Mouse (Mus musculus) C2C12 (cell line): Measurements from ENCODE around the gene Rap1gds1.

Experiments
- CEBPB ChIP-seq: IDR thresholded peaks from one replicate; pipeline ENCODE4 v1.6.1; 2011; ENCODE audit warnings: low read depth, mild to moderate bottlenecking, control low read depth, moderate library complexity
- CTCF ChIP-seq: IDR thresholded peaks from one replicate; pipeline ENCODE4 v1.5.1; 2011; ENCODE audit not compliant: control insufficient read depth, insufficient read depth, insufficient read length
- MAX ChIP-seq: IDR thresholded peaks from one replicate; pipeline ENCODE4 v1.6.1; 2011; ENCODE audit warnings: mild to moderate bottlenecking, control low read depth
- MYOD1 ChIP-seq: IDR thresholded peaks from one replicate; pipeline ENCODE4 v1.6.1; 2011; ENCODE audit warnings: low read depth; ENCODE audit not compliant: control insufficient read depth, insufficient read length
- MYOG ChIP-seq: IDR thresholded peaks from one replicate; pipeline ENCODE4 v1.6.1; 2011; ENCODE audit not compliant: control insufficient read depth, insufficient read length; ENCODE audit errors: extremely low read depth
- USF1 ChIP-seq: IDR thresholded peaks from one replicate; pipeline ENCODE4 v1.6.1; 2011; ENCODE audit warnings: low read depth, mild to moderate bottlenecking, control low read depth, moderate library complexity

GRCm38 (mm10) chr3:138936780-138937179 lies 138.2 kb downstream of the Rap1gds1 start:
- TF ChIP-seq USF1 (no peak), CTCF (no peak), MYOD1 (no peak), MAX (no peak), MYOG (no peak), CEBPB (no peak)
